Mouse (Mus musculus) kidney, embryonic 14.5 days (tissue): ENCODE data around the gene Hnrnpa2b1. TPM values are rescaled to one million over a fixed set of nuclear protein-coding genes. Genes with fewer than 3 reads are reported as not detected.
"Not testable (repeated sequence)": the region's sequence is repeated elsewhere in the genome, so short reads cannot be mapped to it uniquely, and the experiment has no call there.

Experiments used
- ATAC-seq: fragments of 200-750 bp; cut with Nextera tagmentation; 2 replicates; pipeline ENCODE4 v1.8.0; 2017; ENCODE audit warnings: moderate number of reproducible peaks, mild to moderate bottlenecking, moderate TSS enrichment, moderate library complexity; ENCODE audit not compliant: low FRiP score, low TSS enrichment
- H3K27ac ChIP-seq: fragments of 300-500 bp; sonication (generic); 2 replicates; pipeline ENCODE4 v1.5.1; 2014; ENCODE audit warnings: low read depth, mild to moderate bottlenecking, low read length, moderate library complexity, mixed read lengths
- H3K27me3 ChIP-seq: fragments of 300-500 bp; sonication (generic); 2 replicates; pipeline ENCODE4 v1.6.1; 2014; ENCODE audit warnings: mild to moderate bottlenecking, low read length; ENCODE audit not compliant: control insufficient read depth, insufficient read depth
- H3K36me3 ChIP-seq: fragments of 300-500 bp; sonication (generic); 2 replicates; pipeline ENCODE4 v1.6.1; 2014; ENCODE audit warnings: low read length, mixed read lengths; ENCODE audit not compliant: control insufficient read depth, insufficient read depth
- H3K4me1 ChIP-seq: fragments of 300-500 bp; sonication (generic); 2 replicates; pipeline ENCODE4 v1.6.1; 2014; ENCODE audit warnings: low read length, mixed read lengths; ENCODE audit not compliant: control insufficient read depth, insufficient read depth
- H3K4me2 ChIP-seq: fragments of 300-500 bp; sonication (generic); replicated peaks from 2 replicates; pipeline ENCODE4 v1.6.1; 2014; ENCODE audit warnings: low read depth, mild to moderate bottlenecking, low read length
- H3K4me3 ChIP-seq: fragments of 300-500 bp; sonication (generic); 2 replicates; pipeline ENCODE4 v1.5.1; 2014; ENCODE audit warnings: mild to moderate bottlenecking, low read length
- H3K9ac ChIP-seq: fragments of 300-500 bp; sonication (generic); 2 replicates; pipeline ENCODE4 v1.6.1; 2014; ENCODE audit warnings: low read depth, mild to moderate bottlenecking, low read length, moderate library complexity
- H3K9me3 ChIP-seq: fragments of 300-500 bp; sonication (generic); 2 replicates; pipeline ENCODE4 v1.6.1; 2016; ENCODE audit warnings: low read length; ENCODE audit not compliant: control insufficient read depth
- WGBS: fragments of 180-500 bp; shearing (Covaris S2); extraction: QIAGEN DNeasy Blood & Tissue Kit; methylation state at CpG from one replicate; pipeline ENCODE4 v1.1.7; 2014; 5-methylcytosine and 5-hydroxymethylcytosine counted together
- polyA plus RNA-seq: library from polyadenylated mRNA; unstranded; fragments of >200 nt; fragmentation: Nextera tagmentation; extraction: Ambion mirVana; gene quantifications from 2 replicates; pipeline ENCODE4 v1.2.1, GENCODE M21; 2014

The Hnrnpa2b1 gene
- polyA plus RNA-seq, 1 experiment from 2014 or later: 1,378 TPM

GRCm38 (mm10) chr6:51497321-51498111 lies 27.8 kb upstream of the Hnrnpa2b1 start:
- Histone ChIP-seq H3K36me3 (no peaks in the 10 kb centered on the region), H3K4me3 (no peak overlapping the region), H3K9me3 (0 out of 2 replicates have a peak, but pooled peaks cover 3% of the 10 kb centered on the region), H3K4me1 (no peaks in the 10 kb centered on the region), H3K9ac (no peak overlapping the region), H3K4me2 (no peak overlapping the region), H3K27me3 (no peaks in the 10 kb centered on the region), H3K27ac (no peak overlapping the region)
- no peak for ATAC-seq
- WGBS: 67% methylated on average over 8 of the region's 8 CpGs

GRCm38 (mm10) chr6:51489787-51490186 lies 20.1 kb upstream of the Hnrnpa2b1 start:
- no peak overlapping the region for H3K9ac ChIP-seq
- no peak overlapping the region for H3K4me2 ChIP-seq
- H3K4me1 ChIP-seq: no peaks in the 10 kb centered on the region
- no peaks in the 10 kb centered on the region for H3K36me3 ChIP-seq
- H3K9me3 ChIP-seq: no peaks in the 10 kb centered on the region
- no peaks in the 10 kb centered on the region for H3K27me3 ChIP-seq
- no peak overlapping the region for H3K27ac ChIP-seq
- ATAC-seq: no peak
- 45% methylated on average over 2 of the region's 2 CpGs for WGBS
- no peak overlapping the region for H3K4me3 ChIP-seq

GRCm38 (mm10) chr6:51486731-51487130 lies 17.0 kb upstream of the Hnrnpa2b1 start:
- WGBS: 92% methylated on average over 5 of the region's 5 CpGs
- Histone ChIP-seq H3K27me3 (no peaks in the 10 kb centered on the region), H3K36me3 (peaks cover 15% of the 10 kb centered on the region), H3K4me2 (no peak overlapping the region), H3K4me3 (no peak overlapping the region), H3K4me1 (no peaks in the 10 kb centered on the region), H3K27ac (no peak overlapping the region), H3K9ac (no peak overlapping the region), H3K9me3 (no peaks in the 10 kb centered on the region)
- ATAC-seq: no peak

- Histone ChIP-seq H3K4me1 (no peaks in the 10 kb centered on the region), H3K27ac (no peak overlapping the region), H3K4me2 (no peak overlapping the region), H3K36me3 (peaks cover 20% of the 10 kb centered on the region), H3K9me3 (no peaks in the 10 kb centered on the region), H3K9ac (no peak overlapping the region), H3K27me3 (no peaks in the 10 kb centered on the region), H3K4me3 (no peak overlapping the region)
- WGBS: 68% methylated on average over 7 of the region's 7 CpGs
- ATAC-seq: no peak
Observed at GRCm38 (mm10) chr6:51486076-51486710, 16.5 kb upstream of the Hnrnpa2b1 start.

GRCm38 (mm10) chr6:51485646-51486045 lies 16.0 kb upstream of the Hnrnpa2b1 start:
- ATAC-seq: no peak
- no peaks in the 10 kb centered on the region for H3K4me1 ChIP-seq
- H3K9ac ChIP-seq: no peak overlapping the region
- H3K36me3 ChIP-seq: peaks cover 25% of the 10 kb centered on the region
- no peak overlapping the region for H3K27ac ChIP-seq
- no peak overlapping the region for H3K4me2 ChIP-seq
- no peak overlapping the region for H3K4me3 ChIP-seq
- H3K27me3 ChIP-seq: no peaks in the 10 kb centered on the region
- H3K9me3 ChIP-seq: no peaks in the 10 kb centered on the region
- WGBS: 40% methylated on average over 2 of the region's 2 CpGs

- H3K36me3 ChIP-seq: peaks cover 36% of the 10 kb centered on the region
- H3K27me3 ChIP-seq, H3K4me3 ChIP-seq, H3K9ac ChIP-seq, H3K27ac ChIP-seq, H3K4me2 ChIP-seq, ATAC-seq, H3K4me1 ChIP-seq, H3K9me3 ChIP-seq: not testable (repeated sequence)
- 89% methylated on average over 8 of the region's 8 CpGs for WGBS
Observed at GRCm38 (mm10) chr6:51484556-51484955, 14.9 kb upstream of the Hnrnpa2b1 start.

- H3K4me2 ChIP-seq: no peak overlapping the region
- no peaks in the 10 kb centered on the region for H3K4me1 ChIP-seq
- H3K9me3 ChIP-seq: no peaks in the 10 kb centered on the region
- peaks cover 43% of the 10 kb centered on the region for H3K36me3 ChIP-seq
- H3K4me3 ChIP-seq: no peak overlapping the region
- H3K27ac ChIP-seq: no peak overlapping the region
- ATAC-seq: no peak
- H3K9ac ChIP-seq: no peak overlapping the region
- no peaks in the 10 kb centered on the region for H3K27me3 ChIP-seq
- WGBS: 97% methylated on average over 3 of the region's 3 CpGs
Observed at GRCm38 (mm10) chr6:51483861-51484260, 14.2 kb upstream of the Hnrnpa2b1 start.

GRCm38 (mm10) chr6:51481548-51481947 lies 11.9 kb upstream of the Hnrnpa2b1 start:
- H3K9me3 ChIP-seq: no peaks in the 10 kb centered on the region
- ATAC-seq: no peak
- no peak overlapping the region for H3K4me2 ChIP-seq
- no peaks in the 10 kb centered on the region for H3K27me3 ChIP-seq
- H3K36me3 ChIP-seq: peaks cover 62% of the 10 kb centered on the region
- no peak overlapping the region for H3K9ac ChIP-seq
- no peak overlapping the region for H3K4me3 ChIP-seq
- H3K27ac ChIP-seq: no peak overlapping the region
- H3K4me1 ChIP-seq: no peaks in the 10 kb centered on the region
- WGBS: 88% methylated on average over 8 of the region's 8 CpGs

GRCm38 (mm10) chr6:51479136-51479731 lies 9.5 kb upstream of the Hnrnpa2b1 start:
- H3K27ac ChIP-seq: no peak overlapping the region
- no peaks in the 10 kb centered on the region for H3K27me3 ChIP-seq
- H3K9me3 ChIP-seq: no peaks in the 10 kb centered on the region
- H3K9ac ChIP-seq: no peak overlapping the region
- no peaks in the 10 kb centered on the region for H3K4me1 ChIP-seq
- WGBS: 95% methylated on average over 4 of the region's 4 CpGs
- H3K4me2 ChIP-seq: no peak overlapping the region
- ATAC-seq: no peak
- H3K36me3 ChIP-seq: peaks cover 81% of the 10 kb centered on the region
- no peak overlapping the region for H3K4me3 ChIP-seq
